Mouse (Mus musculus) CH12.LX (cell line): Measurements from ENCODE around the gene Dctn3.
"Not testable (repeated sequence)": the region's sequence is repeated elsewhere in the genome, so short reads cannot be mapped to it uniquely, and the experiment has no call there.

Experiments
- BHLHE40 ChIP-seq: IDR thresholded peaks from 2 replicates; pipeline ENCODE4 v1.6.1; 2011; ENCODE audit warnings: mild to moderate bottlenecking, low read depth, low read length, improper control_type of control experiment
- CTCF ChIP-seq, 2 experiments: IDR thresholded peaks in 1 of 2; conservative IDR thresholded peaks in 1 of 2; 2 replicates each; pipeline ENCODE4 v1.5.1; 2011 to 2012; ENCODE audit warnings: low read depth in 2 of 2, low read length in 2 of 2, improper control_type of control experiment in 1 of 2, inconsistent platforms in 1 of 2, mild to moderate bottlenecking in 1 of 2, moderate library complexity in 1 of 2
- IRF4 ChIP-seq: IDR thresholded peaks from 2 replicates; pipeline ENCODE4 v1.6.1; 2014; ENCODE audit warnings: low read depth, mild to moderate bottlenecking, inconsistent platforms, low read length, improper control_type of control experiment
- MXI1 ChIP-seq: IDR thresholded peaks from 2 replicates; pipeline ENCODE4 v1.6.1; 2011; ENCODE audit warnings: mild to moderate bottlenecking, low read depth, low read length, improper control_type of control experiment
- NELFE ChIP-seq: IDR thresholded peaks from 2 replicates; pipeline ENCODE4 v1.6.1; 2011; ENCODE audit warnings: low read depth, low read length, improper control_type of control experiment
- POLR2A ChIP-seq: IDR thresholded peaks from 2 replicates; pipeline ENCODE4 v1.6.1; 2011; ENCODE audit warnings: low read depth, mild to moderate bottlenecking, improper control_type of control experiment, low read length
- TCF12 ChIP-seq: IDR thresholded peaks from 2 replicates; pipeline ENCODE4 v1.6.1; 2014; ENCODE audit warnings: low read depth, mild to moderate bottlenecking, inconsistent platforms, low read length, improper control_type of control experiment
- ZKSCAN1 ChIP-seq: IDR thresholded peaks from 2 replicates; pipeline ENCODE4 v1.6.1; 2012; ENCODE audit warnings: low read depth, inconsistent platforms, low read length, improper control_type of control experiment, borderline replicate concordance

GRCm38 (mm10) chr4:41696930-41697841 lies 25.8 kb downstream of the Dctn3 start, which contains the start of gene Cntfr:
- TF ChIP-seq POLR2A, NELFE, BHLHE40, ZKSCAN1, MXI1, TCF12, IRF4: not testable (repeated sequence)
- TF ChIP-seq CTCF (conservative IDR thresholded peaks at IDR 0.05 in 1 of 2, IDR thresholded peaks at IDR 0.05 in 1 of 2; ENCODE audit: low read depth in 2 of 2, low read length in 2 of 2): peak in 1 of 2 experiments; percentile 63; a peak in 2 of 4 replicates
